Mouse (Mus musculus) erythroblast, embryonic 14.5 days (primary cell): Measurements from ENCODE around the gene Abcf1. TPM values are rescaled to one million over a fixed set of nuclear protein-coding genes. Genes with fewer than 3 reads are reported as not detected.
A peak's percentile ranks its signal among the peaks of the same experiment; 100 is the strongest.
"Not testable (repeated sequence)": the region's sequence is repeated elsewhere in the genome, so short reads cannot be mapped to it uniquely, and the experiment has no call there.

Experiments
- H3K27me3 ChIP-seq: 2 replicates; pipeline ENCODE4 v1.6.1; 2012; ENCODE audit warnings: inconsistent platforms; ENCODE audit not compliant: control insufficient read depth
- H3K36me3 ChIP-seq: 2 replicates; pipeline ENCODE4 v1.6.1; 2012; ENCODE audit warnings: mild to moderate bottlenecking, inconsistent platforms; ENCODE audit not compliant: control insufficient read depth
- H3K4me1 ChIP-seq: 2 replicates; pipeline ENCODE4 v1.6.1; 2012; ENCODE audit warnings: inconsistent platforms; ENCODE audit not compliant: control insufficient read depth
- H3K4me3 ChIP-seq: replicated peaks from 2 replicates; pipeline ENCODE3; 2012; ENCODE audit warnings: moderate library complexity, mild to moderate bottlenecking, inconsistent platforms
- H3K9me3 ChIP-seq: 2 replicates; pipeline ENCODE4 v1.6.1; 2012; ENCODE audit warnings: low read length, inconsistent platforms, mixed read lengths; ENCODE audit not compliant: control insufficient read depth
- GATA1 ChIP-seq: IDR thresholded peaks from 2 replicates; pipeline ENCODE4 v1.6.1; 2012; ENCODE audit warnings: low read length, inconsistent platforms, mixed read lengths
- TAL1 ChIP-seq: IDR thresholded peaks from 3 replicates; pipeline ENCODE4 v1.6.1; 2012; ENCODE audit warnings: low read length, inconsistent platforms, mixed read lengths
- polyA plus RNA-seq: library from polyadenylated mRNA; stranded (reverse); fragments of >175 nt; gene quantifications from 2 replicates; pipeline ENCODE4 v1.2.3, GENCODE M21; 2012

Gene Abcf1
- polyA plus RNA-seq: 14.0 and 24.6 TPM in 2 replicates

- Histone ChIP-seq H3K27me3 (no peaks in the 10 kb centered on the region), H3K9me3 (no peaks in the 10 kb centered on the region), H3K4me1 (peaks cover 50% of the 10 kb centered on the region), H3K36me3 (peaks cover 45% of the 10 kb centered on the region), H3K4me3 (peak within 1 kb of the TSS; percentile 90)
- no peak for TF ChIP-seq GATA1
- TF ChIP-seq TAL1: no peak
These were observed at the start of gene Abcf1 for GRCm38 (mm10) chr17:35969418-35970389. Abcf1 (minus strand) TSS chr17:35969761.

GRCm38 (mm10) chr17:36018979-36019378 is 49.4 kb upstream of the Abcf1 start:
- no peak for TF ChIP-seq TAL1
- TF ChIP-seq GATA1: no peak
- Histone ChIP-seq H3K9me3 (no peaks in the 10 kb centered on the region), H3K27me3 (no peaks in the 10 kb centered on the region), H3K36me3 (peaks cover 55% of the 10 kb centered on the region), H3K4me3 (peak overlapping the region; percentile 80), H3K4me1 (peaks cover 87% of the 10 kb centered on the region)

- Histone ChIP-seq H3K36me3 (peaks cover 50% of the 10 kb centered on the region), H3K4me1 (peaks cover 69% of the 10 kb centered on the region), H3K27me3 (no peaks in the 10 kb centered on the region), H3K4me3 (peak overlapping the region; percentile 59), H3K9me3 (no peaks in the 10 kb centered on the region)
- TF ChIP-seq TAL1 (no peak), GATA1 (no peak)
These were observed 47.5 kb upstream of the Abcf1 start for GRCm38 (mm10) chr17:36017046-36017445.

GRCm38 (mm10) chr17:36014977-36015376 is 45.4 kb upstream of the Abcf1 start:
- H3K4me1 ChIP-seq: peaks cover 52% of the 10 kb centered on the region
- no peaks in the 10 kb centered on the region for H3K27me3 ChIP-seq
- H3K36me3 ChIP-seq: peaks cover 44% of the 10 kb centered on the region
- no peaks in the 10 kb centered on the region for H3K9me3 ChIP-seq
- no peak for TF ChIP-seq TAL1
- TF ChIP-seq GATA1: no peak
- no peak overlapping the region for H3K4me3 ChIP-seq

GRCm38 (mm10) chr17:36004409-36004808 is 34.8 kb upstream of the Abcf1 start:
- not testable (repeated sequence) for H3K4me3 ChIP-seq, H3K27me3 ChIP-seq
- peaks cover 70% of the 10 kb centered on the region for H3K36me3 ChIP-seq
- H3K4me1 ChIP-seq: peaks cover 60% of the 10 kb centered on the region
- peaks cover 33% of the 10 kb centered on the region for H3K9me3 ChIP-seq

- no peak for TF ChIP-seq TAL1
- TF ChIP-seq GATA1: no peak
- peaks cover 77% of the 10 kb centered on the region for H3K36me3 ChIP-seq
- peaks cover 70% of the 10 kb centered on the region for H3K4me1 ChIP-seq
- H3K4me3 ChIP-seq: no peak overlapping the region
- H3K9me3 ChIP-seq: peaks cover 33% of the 10 kb centered on the region
- no peaks in the 10 kb centered on the region for H3K27me3 ChIP-seq
These were observed 33.8 kb upstream of the Abcf1 start for GRCm38 (mm10) chr17:36003331-36003730.

- Histone ChIP-seq H3K36me3 (peaks cover 77% of the 10 kb centered on the region), H3K4me3 (peak overlapping the region; percentile 37), H3K9me3 (peaks cover 33% of the 10 kb centered on the region)
These were observed 32.4 kb upstream of the Abcf1 start for GRCm38 (mm10) chr17:36001966-36002365.

GRCm38 (mm10) chr17:36001121-36001897 is 31.7 kb upstream of the Abcf1 start:
- Histone ChIP-seq H3K9me3 (peaks cover 33% of the 10 kb centered on the region), H3K27me3 (no peaks in the 10 kb centered on the region), H3K4me3 (peak overlapping the region; percentile 37), H3K4me1 (peaks cover 86% of the 10 kb centered on the region), H3K36me3 (peaks cover 70% of the 10 kb centered on the region)
- no peak for TF ChIP-seq GATA1

More at GRCm38 (mm10) chr17:36001966-36002365, 32.4 kb upstream of the Abcf1 start:
- no peaks in the 10 kb centered on the region for H3K27me3 ChIP-seq
- TF ChIP-seq GATA1 (peak; percentile 37), TAL1 (peak; percentile 41; the same call in 2 of the 3 replicates)
- peaks cover 84% of the 10 kb centered on the region for H3K4me1 ChIP-seq

GRCm38 (mm10) chr17:36000349-36000748 is 30.8 kb upstream of the Abcf1 start:
- no peak for TF ChIP-seq GATA1
- Histone ChIP-seq H3K36me3 (peaks cover 61% of the 10 kb centered on the region), H3K4me3 (peak overlapping the region; percentile 69), H3K4me1 (peaks cover 85% of the 10 kb centered on the region), H3K27me3 (no peaks in the 10 kb centered on the region), H3K9me3 (peaks cover 31% of the 10 kb centered on the region)
